Mouse (Mus musculus) lung, adult 2 months (tissue): ENCODE data around the gene Fam129b.

Source experiments
- CTCF ChIP-seq: fragments of 200-500 bp; IDR thresholded peaks from 2 replicates; pipeline ENCODE4 v1.5.1; 2011; ENCODE audit warnings: mild to moderate bottlenecking, low read length, control low read depth; ENCODE audit not compliant: insufficient read depth
- POLR2A ChIP-seq: fragments of 200-500 bp; IDR thresholded peaks from 2 replicates; pipeline ENCODE4 v1.6.1; 2011; ENCODE audit warnings: low read depth, mild to moderate bottlenecking, control low read depth, low read length, borderline replicate concordance; ENCODE audit errors: extremely low read depth

DNA sequence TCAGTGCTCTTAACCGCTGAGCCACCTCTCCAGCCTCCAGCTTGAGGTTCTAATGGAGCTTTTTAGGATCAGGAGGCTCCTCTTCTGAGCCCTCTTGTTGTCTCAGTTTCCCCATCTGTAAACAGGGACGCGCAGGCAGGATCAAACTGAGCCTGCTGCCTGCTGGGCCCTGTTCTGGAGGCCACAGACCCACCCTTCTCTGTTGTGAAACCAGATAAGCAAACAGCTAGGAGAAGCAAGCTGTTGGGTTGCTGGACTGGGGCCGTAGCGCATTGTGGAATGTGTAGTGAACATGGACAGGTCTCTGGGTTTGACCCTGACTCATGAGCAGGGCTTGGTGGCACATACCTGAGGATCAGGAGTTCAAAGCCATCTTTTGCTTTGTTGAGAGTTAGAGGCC is 28.7 kb downstream of the Fam129b start:
- TF ChIP-seq POLR2A (no peak), CTCF (no peak)
